Mouse (Mus musculus): ENCODE results near the gene Fem1a.

The Fem1a gene

DNA sequence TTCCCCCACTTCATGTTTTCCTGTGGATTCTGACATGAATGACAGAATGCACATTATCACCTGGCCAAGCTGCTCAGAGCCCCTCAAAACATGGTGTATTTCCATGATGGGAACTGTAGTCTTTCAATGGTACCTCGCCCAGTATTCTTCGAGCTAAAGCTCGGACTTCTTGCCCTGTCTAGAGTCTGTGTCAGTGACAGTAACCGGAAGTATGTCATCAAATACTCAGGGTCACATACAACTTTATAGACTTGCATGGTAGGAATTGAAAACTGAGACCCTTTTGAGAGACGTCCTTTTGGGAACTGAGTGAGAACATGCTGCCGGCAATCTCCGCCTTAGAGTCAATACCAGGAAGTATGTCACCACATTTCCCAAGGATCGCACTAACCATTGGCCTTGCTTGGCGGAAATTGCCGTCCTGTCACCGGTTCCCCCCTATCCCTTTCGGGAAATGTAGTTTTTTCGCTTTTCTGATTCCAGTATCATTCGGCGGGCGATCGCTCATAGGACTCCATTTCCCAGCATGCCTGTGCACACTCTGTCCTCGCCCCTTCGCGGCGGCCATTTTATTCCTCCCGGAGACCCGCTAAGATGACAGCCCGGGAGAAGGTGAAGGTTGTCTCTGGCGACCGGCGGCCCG is at the start of gene Fem1a:
Gene Fem1a, plus strand, starts transcription at position 572 of the 643 bp plus-strand sequence.
- peak; percentile 95 for DNase-seq (ENCODE audit: low spot score in 2 of 2)

DNA sequence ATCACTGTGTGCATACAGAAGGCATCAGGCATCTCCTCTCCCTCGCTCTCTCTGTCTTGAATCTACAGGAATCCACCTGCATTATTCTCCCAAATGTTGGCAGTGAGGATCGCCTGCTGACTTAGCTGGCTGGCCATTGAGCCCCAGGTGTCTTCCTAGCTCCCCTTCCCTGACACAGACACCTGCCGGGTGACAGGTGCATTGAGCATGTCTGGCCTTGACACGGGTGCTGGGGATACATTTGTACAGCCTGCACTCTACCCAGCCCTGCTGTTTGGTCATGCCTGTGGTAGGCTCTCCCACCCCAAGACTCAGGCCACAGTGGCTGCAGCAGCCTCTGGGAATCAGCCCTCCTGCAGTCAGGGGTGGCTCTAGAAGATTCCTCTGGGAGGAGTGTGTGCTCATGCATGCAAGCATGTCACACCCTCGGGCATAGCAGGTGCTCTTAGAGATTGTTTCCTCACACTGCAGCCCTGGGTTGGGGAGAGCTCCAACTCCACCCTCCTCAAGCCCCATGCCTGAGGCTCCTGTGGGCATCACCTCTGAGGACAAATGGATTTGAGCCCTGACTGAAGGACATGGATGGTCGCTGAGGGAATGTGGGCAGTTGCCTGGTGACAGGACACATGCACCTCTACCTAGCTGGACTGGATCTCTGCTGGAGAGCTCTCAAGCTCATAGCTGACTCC is 49.5 kb upstream of the Fem1a start:
- DNase-seq (ENCODE audit: low spot score in 2 of 2): no peak

DNA sequence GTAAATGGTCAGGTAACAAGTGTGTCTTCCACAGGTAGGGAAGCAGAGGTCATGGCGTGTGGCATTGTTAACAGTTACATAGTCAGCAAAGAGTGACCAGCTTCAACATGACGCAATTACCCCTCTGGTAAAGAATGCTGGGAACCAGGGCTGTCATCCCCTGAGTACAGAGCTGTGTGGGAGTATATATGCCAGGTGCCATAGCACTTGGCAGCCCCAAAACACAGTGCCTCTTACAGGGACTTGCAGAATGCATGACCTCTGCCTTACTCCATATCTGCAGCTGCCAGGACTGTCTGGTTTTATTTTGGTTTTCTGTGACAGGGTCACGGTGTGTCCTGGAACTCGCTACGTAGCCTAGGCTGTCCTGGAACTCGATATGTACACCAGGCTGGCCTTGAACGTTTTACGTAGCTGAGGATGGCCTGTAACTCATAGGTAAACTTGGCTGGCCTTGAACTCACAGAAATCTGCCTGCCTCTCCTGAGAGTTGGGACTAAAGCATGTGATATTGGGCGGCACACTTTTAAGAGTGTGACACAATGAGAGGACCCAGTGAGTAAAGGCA is 48.6 kb upstream of the Fem1a start:
- no peak for DNase-seq (ENCODE audit: low spot score in 2 of 2)

DNA sequence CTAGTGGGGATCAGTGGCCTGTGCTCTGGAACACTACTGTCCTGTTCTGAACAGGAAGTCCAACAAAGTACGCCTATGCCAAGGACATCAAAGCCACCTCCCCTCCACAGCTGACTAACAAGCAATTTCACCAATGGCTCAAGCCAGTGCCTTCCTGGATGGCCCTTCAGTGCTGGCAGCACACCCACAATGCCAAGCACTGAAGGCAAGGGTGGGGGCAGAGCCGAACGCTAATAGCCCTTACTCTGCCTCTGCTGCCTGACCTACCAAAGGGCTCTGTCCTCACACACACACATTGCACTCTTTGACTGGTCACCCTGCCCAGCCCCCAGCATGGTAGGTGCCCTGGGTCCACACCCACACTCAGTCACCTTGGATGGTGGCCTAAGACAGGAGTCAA is 47.8 kb upstream of the Fem1a start:
- no peak for DNase-seq (ENCODE audit: low spot score in 2 of 2)

DNA sequence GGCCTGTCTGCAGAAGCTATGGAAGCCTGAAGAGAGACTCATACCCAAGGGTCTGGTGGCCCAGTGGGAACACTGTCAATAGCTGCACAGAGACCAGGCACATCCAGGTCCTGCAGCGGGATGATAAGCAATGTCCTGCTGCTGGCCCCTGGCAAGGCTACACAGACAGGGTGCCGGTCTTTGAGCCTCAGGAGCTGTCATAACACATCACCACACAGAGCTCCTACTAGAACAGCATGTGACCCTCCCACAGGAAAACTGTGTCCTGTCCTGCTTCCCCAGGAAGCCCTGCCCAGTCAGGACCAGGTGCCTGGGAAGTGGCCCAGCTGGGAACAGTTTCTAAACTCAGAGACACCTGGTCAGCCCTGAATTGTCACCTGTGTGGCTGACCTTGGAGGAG is 45.5 kb upstream of the Fem1a start:
- no peak for DNase-seq (ENCODE audit: low spot score in 2 of 2)

DNA sequence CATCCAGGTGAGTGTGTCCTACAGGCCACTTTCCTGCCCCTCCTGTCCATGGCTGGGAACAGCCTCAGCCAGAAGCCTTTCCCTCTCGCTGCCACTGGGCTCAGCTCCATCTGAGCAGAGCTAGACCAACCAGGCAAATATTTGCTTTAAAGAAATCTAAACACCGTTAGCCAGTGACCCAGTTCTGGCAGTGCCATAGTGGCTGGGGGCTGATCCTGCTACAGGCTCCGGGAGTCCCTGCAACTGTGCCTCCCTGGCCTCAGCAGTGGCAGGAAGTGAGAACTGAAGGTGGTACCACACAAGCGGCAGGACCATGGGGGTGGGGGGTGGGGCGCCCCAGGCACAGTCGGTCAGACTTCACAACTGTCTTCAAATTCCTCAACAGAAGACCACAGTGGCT is 43.9 kb upstream of the Fem1a start:
- DNase-seq (ENCODE audit: low spot score in 2 of 2): no peak

DNA sequence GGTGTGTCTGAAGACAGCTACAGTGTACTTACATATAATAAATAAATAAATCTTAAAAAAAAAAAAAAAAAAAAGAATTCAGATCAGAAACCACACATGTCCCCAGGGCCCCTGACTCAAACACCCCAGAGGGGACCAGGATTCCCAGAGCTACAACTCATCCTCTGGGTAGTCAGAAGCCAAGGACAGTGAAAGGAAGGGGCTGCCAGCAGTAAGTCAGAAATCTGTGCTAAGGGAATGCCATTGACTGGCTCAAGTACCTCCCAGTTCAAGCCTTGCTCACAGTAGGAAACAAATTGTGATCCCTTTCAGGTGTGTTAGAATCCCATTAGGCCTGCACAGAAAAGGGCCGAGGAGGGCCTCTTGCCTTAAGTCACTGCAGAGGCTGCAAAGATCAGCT is 42.4 kb upstream of the Fem1a start:
- no peak for DNase-seq (ENCODE audit: low spot score in 2 of 2)

DNA sequence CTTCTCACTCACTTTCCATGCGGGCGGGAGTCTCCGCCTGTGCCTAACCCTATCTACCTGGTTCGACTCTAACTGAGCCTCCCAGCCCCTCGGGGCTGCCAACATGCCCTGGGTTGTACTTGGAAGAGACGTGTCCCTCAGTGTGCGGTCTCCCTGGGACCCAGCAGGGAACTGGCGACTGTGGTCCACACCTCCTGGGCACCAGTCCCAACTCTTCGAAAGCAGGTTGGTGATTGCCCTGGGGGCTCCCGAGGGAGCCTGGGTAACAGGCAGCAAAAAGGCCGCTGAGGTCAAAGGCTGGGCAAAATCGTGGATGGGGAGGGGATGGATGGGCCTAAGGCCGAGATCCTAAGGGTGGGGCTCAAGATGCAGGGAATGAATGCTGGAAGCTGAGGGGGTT is 38.9 kb upstream of the Fem1a start:
- DNase-seq (ENCODE audit: low spot score in 2 of 2): no peak

DNA sequence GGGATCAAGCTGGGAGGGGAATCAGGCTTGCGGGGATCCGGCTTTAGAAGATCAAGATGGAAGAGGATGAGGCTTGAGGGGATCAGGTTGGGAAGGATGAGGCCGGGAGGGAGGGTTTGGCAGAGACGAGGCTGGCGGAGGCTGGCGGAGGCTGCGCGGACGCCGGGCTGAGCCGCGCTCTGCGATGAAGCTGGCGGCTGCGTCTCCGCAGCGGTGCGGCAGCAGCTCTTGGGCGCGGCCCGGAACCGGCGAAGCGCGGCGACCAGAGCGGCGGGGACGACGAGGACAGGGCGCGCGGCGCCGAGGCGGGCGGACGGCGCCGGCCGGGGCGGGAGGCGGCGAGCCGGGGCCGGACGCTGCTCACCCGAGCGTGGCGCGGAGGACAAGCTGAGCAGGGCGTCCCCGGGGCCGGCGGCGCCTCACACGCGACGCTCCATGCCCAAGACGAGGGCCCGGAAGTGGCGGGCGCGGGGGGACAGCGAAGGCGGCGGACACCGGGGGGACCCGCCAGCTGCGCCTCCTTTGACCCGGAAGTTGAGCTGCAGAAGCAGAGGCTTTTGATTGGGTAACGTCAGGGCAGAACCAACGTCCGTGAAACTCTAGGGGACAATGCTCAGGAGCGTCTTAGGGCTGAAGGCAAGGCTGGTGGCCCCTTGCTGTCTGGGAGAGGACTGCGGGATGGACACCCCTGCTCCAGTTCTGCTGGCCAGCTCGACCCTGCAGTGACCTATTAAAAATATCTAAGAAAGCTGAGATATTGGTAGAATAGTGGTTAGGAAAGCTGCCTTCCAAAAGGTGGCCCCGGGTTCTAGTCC is 38.0 kb upstream of the Fem1a start, which contains the start of gene Dpp9:
Gene Dpp9, minus strand, starts transcription at position 529 of the 815 bp plus-strand sequence.
- peak; percentile 89 for DNase-seq (ENCODE audit: low spot score in 2 of 2)

DNA sequence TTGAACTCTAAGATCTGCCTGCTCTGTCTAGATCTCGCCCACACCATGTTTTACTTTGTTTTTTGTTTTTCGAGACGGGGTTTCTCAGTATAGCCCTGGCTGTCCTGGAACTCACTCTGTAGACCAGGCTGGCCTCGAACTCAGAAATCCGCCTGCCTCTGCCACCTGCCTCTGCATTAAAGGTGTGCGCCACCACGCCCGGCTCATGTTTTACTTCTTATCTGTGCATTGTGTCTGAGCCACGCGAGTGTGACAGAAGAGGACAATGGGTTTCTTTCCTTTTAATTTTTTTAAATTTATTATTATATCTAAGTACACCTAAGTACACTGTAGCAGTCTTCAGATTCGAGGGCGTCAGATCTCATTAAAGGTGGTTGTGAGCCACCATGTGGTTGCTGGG is 37.4 kb upstream of the Fem1a start:
- no peak for DNase-seq (ENCODE audit: low spot score in 2 of 2)

DNA sequence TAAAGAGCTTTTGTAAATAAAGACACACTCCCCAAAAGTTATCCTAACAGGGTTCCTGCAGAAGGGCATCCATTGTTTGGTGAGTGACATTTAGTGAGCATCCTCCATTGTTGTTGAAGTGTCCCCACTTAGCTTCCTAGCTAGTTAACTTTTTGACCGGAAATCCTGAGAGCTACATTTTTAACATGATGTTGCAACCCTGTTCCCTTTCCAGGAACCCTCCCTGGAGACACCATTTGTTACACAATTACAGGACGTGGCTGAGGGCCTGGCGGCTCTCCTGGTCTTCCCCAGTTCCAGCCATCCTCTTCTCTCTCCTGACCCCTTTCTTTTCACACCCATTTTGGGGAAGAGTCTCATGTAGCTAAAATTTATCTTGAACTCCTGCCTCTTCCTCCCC is 36.8 kb upstream of the Fem1a start:
- no peak for DNase-seq (ENCODE audit: low spot score in 2 of 2)

DNA sequence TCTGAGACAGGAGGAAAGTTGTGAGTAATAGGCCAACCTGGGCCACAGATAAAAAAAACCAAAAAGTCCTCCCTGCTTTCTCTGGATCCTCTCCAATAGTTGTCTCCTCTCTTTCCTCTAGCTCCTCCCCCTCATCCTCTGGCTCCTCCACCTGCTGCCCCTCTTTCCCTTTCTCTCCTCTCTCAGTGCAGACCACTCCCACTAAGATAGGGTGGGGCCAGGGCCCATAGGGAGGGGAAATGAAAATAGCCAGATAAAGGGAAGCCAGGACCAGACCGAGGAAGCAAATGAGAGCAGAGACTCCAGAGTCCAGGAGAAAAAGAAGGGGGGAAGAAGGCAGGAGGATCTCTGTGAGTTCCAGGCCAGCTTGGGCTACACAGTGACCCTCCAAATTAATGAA is 31.7 kb upstream of the Fem1a start:
- DNase-seq (ENCODE audit: low spot score in 2 of 2): no peak

DNA sequence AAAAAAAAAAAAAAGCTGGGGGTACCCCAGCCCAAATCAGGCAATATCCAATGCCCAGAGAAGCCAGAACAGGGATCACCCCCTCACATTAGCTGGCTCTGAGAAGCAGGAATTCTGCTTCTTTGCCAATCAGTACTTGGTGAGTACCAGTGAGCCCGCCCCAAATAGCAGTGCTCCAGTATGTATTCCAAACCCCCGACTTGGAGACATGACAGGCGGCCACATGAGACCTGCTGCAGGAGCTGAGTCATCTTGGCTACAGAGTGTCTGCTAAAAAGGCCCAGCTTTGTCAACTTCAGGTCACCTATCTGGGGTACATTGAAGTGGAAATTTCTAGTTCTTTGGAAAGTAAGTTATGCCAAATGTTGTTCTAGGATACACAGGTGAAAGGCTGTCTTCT is 30.0 kb upstream of the Fem1a start:
- no peak for DNase-seq (ENCODE audit: low spot score in 2 of 2)

DNA sequence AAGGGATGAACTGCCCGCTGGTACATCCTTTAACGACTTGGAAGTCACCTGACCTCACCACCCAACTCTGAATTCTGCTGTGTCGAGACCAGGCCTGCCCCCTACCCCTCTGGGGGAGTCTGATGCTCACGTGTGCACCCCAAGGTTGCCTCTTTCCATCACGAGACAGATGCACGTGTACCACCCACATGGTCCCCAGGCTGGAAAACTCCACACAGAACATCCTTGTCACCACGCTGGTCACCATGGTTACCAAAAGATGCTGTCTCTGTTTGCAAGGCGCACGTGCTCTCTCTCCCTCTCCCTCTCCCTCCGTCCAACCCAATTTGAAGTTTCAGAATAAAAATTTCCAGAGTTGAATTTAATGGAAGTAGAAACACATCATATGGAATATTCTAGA is 26.7 kb upstream of the Fem1a start:
- peak; percentile 86 for DNase-seq (ENCODE audit: low spot score in 2 of 2)

DNA sequence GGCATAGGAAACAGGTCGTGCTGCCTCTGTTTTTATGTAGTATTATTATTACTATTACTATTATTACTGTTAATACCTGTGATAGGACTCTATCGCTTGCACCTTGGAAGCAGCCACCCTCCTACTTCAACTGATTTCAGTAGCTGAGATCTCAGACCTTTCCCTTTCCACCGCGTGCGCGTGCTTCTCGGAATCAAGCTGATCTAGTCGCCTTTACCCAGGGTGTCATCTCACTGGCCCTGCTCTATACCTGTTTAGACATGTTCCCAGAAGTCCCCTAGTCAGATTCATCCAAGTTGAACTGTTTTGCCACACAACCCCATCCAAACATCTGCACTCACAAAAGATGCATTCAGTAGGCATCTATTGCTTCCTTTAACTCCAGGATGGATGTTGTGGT is 23.2 kb upstream of the Fem1a start:
- no peak for DNase-seq (ENCODE audit: low spot score in 2 of 2)

DNA sequence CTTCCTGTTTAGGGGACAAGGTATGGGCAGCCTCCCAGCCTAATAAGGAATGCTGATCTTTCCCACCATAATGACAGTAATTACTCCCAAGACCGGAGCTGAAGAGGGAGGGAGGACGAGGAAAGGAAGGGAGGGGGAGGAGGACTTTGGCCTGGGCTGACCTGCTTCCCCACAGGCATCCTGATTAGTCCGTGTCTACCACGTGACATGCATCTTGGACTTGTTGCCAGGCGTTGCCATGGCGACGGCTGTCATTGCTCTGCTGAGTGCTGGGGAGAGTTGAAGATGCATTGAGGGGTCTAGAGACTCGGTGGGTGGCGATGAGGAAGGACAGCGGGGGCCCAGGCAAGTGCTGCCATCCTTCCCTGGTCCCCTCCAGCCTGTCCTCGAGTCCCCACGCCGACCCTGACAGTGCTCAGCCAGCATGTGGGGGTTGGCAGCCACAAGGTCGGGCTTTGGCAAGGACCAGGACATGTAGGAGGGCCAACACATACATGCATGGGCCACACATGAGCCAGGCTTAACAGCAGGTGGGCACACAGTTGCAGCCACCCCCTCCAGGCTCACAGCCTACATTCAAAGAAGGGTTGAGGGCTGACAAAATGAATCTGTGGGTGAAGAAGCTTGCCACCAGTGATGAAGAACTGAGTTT is 22.7 kb upstream of the Fem1a start:
- peak; percentile 83 to 85 for DNase-seq (ENCODE audit: low spot score in 2 of 2)

DNA sequence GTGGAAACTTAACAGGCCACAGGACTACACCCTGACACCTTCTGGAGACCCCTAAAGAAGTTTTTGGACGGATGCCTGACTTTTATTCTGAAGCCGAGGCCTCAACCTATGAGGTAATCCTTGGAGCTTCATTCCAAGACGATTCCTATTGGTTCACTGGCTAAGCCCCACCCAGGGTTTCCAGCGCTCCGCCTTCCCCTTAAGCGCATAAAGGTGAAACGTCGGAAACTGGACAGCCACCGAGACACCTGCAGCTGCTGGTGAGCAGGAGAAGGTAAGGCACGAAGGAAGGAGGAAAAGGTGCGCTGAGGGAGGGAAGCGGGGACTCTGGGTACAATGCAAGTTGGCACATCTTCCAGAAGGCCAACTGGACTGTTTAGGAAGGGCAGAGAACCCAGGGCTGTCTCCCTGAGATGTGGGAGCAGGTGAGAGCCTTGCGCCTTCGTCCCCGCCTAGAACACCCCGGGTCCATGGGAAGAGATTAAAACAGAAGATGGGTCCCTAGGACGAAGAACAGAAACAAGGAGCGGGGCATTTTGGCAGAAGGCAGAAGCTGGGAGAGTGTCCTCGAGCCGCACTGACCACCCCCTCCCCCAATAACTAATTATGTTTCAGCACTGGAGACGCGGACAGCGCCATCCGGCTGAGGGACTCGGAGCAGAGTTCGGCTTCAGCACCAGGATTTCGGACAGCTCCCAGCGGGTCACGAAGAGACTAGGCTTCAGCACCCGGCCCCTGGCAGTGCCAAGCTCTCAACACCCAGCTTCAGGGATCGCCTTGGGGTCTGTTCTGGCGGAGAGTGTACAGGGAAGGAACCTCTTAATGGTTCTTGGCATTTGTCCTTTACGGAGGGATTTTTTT is 14.8 kb upstream of the Fem1a start:
- DNase-seq (ENCODE audit: low spot score in 2 of 2): peak; percentile 75 to 80

DNA sequence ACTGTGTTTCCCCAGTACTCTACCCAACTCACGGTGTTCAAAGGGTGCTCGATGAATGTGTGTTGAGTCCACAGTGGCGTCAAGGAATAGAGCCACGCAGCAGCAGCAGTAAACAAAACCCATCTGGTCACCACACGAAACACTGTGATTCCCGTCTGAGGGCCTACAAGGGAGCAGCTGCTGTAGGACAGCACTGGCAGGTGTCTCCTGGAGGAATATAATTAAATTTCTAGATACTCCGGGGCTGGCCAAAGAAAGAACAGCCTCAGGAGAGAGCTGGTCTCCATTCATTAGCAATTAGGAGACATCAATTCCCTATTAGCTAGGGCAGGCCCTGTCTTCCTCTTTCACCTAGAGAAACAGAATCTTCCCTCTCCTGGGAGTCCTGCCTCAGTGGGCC is 11.0 kb upstream of the Fem1a start:
- no peak for DNase-seq (ENCODE audit: low spot score in 2 of 2)

DNA sequence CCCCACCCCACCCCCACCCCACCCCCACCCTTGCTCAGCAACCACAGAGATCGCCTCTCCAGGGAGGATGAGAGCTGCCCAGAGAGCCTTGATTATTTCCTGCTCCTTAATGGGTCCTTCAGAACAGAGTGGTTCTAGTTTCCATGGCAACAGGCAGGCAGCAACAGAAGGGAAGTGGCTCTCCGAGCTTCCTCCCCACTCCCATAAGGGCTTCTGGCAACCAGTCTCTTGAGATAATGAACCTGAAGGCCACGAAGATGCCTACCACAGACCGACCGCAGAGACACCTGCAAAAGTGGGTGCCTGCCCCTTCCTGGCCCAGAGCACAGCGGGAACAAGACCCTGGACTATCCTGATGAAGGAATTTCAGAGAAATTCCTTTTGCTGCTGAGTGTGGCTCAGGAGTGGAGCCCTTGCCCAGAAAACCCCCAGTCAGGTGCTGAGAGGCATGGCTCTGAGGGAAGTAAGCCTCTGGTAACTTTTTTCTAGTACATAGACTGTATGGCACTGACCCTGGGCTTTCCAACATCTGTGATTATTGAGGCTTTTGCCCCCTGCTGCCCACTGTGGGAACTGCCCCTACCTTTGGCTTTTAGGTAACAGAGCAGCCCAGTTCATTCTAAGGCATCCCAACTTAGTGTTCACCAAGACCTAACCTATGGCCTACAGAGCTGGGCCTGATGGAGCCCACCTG is 5.3 kb upstream of the Fem1a start:
- peak; percentile 79 to 85 for DNase-seq (ENCODE audit: low spot score in 2 of 2)

DNA sequence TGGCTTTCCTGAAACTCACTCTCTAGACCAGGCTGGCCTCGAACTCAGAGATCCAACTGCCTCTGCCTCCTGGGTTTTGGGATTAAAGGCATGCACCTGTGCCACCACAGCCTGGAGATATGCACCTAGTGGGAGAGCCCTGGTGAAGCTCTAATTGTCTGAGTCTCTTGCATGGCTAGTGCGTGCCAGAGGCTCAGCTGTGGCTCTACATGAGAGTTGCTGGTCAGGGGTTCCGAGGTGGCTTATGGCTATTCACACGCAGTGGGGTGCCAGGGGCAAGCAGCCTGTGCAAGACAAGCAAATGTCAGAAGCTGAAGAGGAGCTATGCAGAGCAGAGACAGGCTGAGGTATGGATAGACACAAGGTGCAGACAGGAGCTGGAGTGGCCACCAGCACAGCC is 1.9 kb upstream of the Fem1a start:
- peak in 1 of 2 experiments; percentile 5 for DNase-seq (ENCODE audit: low spot score in 2 of 2)

All from right cerebral cortex, adult 2 months (tissue).